Mouse (Mus musculus) midbrain, postnatal 0 days (tissue): ENCODE data around the gene Cfdp1. TPM values are rescaled to one million over a fixed set of nuclear protein-coding genes. Genes with fewer than 3 reads are reported as not detected.

ENCODE experiments used
- ATAC-seq: fragments of 200-750 bp; cut with Nextera tagmentation; 2 replicates; pipeline ENCODE4 v1.8.0; 2017; ENCODE audit warnings: moderate number of reproducible peaks, mild to moderate bottlenecking, moderate TSS enrichment, moderate library complexity; ENCODE audit not compliant: low FRiP score
- DNase-seq: peaks from one replicate; pipeline ENCODE4 v3.0.0-alpha.2; 2015; ENCODE audit warnings: low spot score
- H3K27ac ChIP-seq: fragments of 300-500 bp; sonication (generic); 2 replicates; pipeline ENCODE4 v1.5.1; 2014; ENCODE audit warnings: low read depth, mild to moderate bottlenecking, low read length, mixed read lengths
- H3K27me3 ChIP-seq: fragments of 300-500 bp; sonication (generic); 2 replicates; pipeline ENCODE4 v1.6.1; 2014; ENCODE audit warnings: low read length, control low read depth, mixed read lengths; ENCODE audit not compliant: insufficient read depth
- H3K36me3 ChIP-seq: fragments of 300-500 bp; sonication (generic); 2 replicates; pipeline ENCODE4 v1.6.1; 2014; ENCODE audit warnings: low read length, control low read depth, mixed read lengths; ENCODE audit not compliant: insufficient read depth
- H3K4me1 ChIP-seq: fragments of 300-500 bp; sonication (generic); 2 replicates; pipeline ENCODE4 v1.6.1; 2014; ENCODE audit warnings: mild to moderate bottlenecking, control low read depth, antibody characterized with exemption, low read length, mixed read lengths; ENCODE audit not compliant: insufficient read depth
- H3K4me2 ChIP-seq: fragments of 300-500 bp; sonication (generic); 2 replicates; pipeline ENCODE4 v1.6.1; 2014; ENCODE audit warnings: low read depth, mild to moderate bottlenecking, low read length, mixed read lengths; ENCODE audit not compliant: poor library complexity, severe bottlenecking
- H3K4me3 ChIP-seq: fragments of 300-500 bp; sonication (generic); 2 replicates; pipeline ENCODE4 v1.5.1; 2014; ENCODE audit warnings: low read depth, mild to moderate bottlenecking, low read length, moderate library complexity
- H3K9ac ChIP-seq: fragments of 300-500 bp; sonication (generic); replicated peaks from 2 replicates; pipeline ENCODE4 v1.6.1; 2014; ENCODE audit warnings: mild to moderate bottlenecking, low read length, moderate library complexity, mixed read lengths; ENCODE audit not compliant: poor library complexity, severe bottlenecking
- H3K9me3 ChIP-seq: fragments of 300-500 bp; sonication (generic); 2 replicates; pipeline ENCODE4 v1.6.1; 2016; ENCODE audit warnings: low read length, control low read depth
- CTCF ChIP-seq: IDR thresholded peaks from 2 replicates; pipeline ENCODE4 v1.5.1; 2016; ENCODE audit warnings: antibody characterized with exemption, mild to moderate bottlenecking
- WGBS: fragments of 180-500 bp; shearing (Covaris S2); extraction: QIAGEN DNeasy Blood & Tissue Kit; methylation state at CpG from one replicate; pipeline ENCODE4 v1.1.7; 2014; 5-methylcytosine and 5-hydroxymethylcytosine counted together
- polyA plus RNA-seq: library from polyadenylated mRNA; unstranded; fragments of >200 nt; fragmentation: Nextera tagmentation; extraction: Ambion mirVana; gene quantifications from 2 replicates; pipeline ENCODE4 v1.2.1, GENCODE M21; 2015
- total RNA-seq: library from RNA; depleted of rRNA; stranded (reverse); fragments of >200 nt; gene quantifications from 2 replicates; pipeline ENCODE4 v1.2.3, GENCODE M21; 2014

Gene Cfdp1
- total and polyA plus RNA-seq, 2 experiments from 2014 or later, result 61.3 to 196 TPM

GRCm38 (mm10) chr8:111815078-111815477 is 39.0 kb downstream of the Cfdp1 start:
- no peak overlapping the region for H3K27ac ChIP-seq
- ATAC-seq (no peak), DNase-seq (no peak)
- peaks cover 7% of the 10 kb centered on the region; the same call in 1 of the 2 replicates for H3K36me3 ChIP-seq
- no peak overlapping the region for H3K9ac ChIP-seq
- H3K27me3 ChIP-seq, result no peaks in the 10 kb centered on the region
- 91% methylated on average over 4 of the region's 4 CpGs for WGBS
- H3K9me3 ChIP-seq, result no peaks in the 10 kb centered on the region
- H3K4me3 ChIP-seq, result no peak overlapping the region
- no peak for TF ChIP-seq CTCF
- H3K4me1 ChIP-seq, result no peaks in the 10 kb centered on the region
- H3K4me2 ChIP-seq, result no peak overlapping the region

GRCm38 (mm10) chr8:111813818-111814217 is 40.3 kb downstream of the Cfdp1 start:
- no peak for ATAC-seq
- no peaks in the 10 kb centered on the region for H3K27me3 ChIP-seq
- H3K9ac ChIP-seq, result no peak overlapping the region
- H3K4me2 ChIP-seq, result no peak overlapping the region
- H3K36me3 ChIP-seq, result peaks cover 4% of the 10 kb centered on the region; the same call in 1 of the 2 replicates
- DNase-seq, result no peak
- no peak overlapping the region for H3K27ac ChIP-seq
- 98% methylated on average over 9 of the region's 9 CpGs for WGBS
- TF ChIP-seq CTCF, result no peak
- no peaks in the 10 kb centered on the region for H3K9me3 ChIP-seq
- no peak overlapping the region for H3K4me3 ChIP-seq
- H3K4me1 ChIP-seq, result no peaks in the 10 kb centered on the region

DNA sequence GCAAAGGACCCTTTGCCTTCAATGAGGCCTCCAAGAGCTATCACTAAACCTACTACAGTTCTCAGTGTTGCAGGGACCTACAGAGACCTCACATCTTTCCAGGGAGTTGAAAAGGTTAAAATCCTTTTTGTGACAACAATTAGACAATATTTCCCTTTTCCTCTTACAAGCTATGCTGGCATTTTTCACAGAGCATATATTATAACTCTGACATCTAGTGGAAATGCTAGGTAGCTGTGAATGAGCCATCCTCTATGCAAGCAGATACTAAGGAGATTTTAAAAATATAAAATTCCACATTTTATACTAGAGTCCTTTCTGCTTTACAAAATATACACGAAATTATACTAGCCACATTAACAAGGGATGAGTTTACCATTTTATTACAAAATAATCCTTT is 41.3 kb downstream of the Cfdp1 start:
- Histone ChIP-seq H3K36me3 (peaks cover 4% of the 10 kb centered on the region; the same call in 1 of the 2 replicates), H3K9ac (no peak overlapping the region), H3K9me3 (no peaks in the 10 kb centered on the region), H3K27me3 (no peaks in the 10 kb centered on the region), H3K27ac (no peak overlapping the region), H3K4me2 (no peak overlapping the region), H3K4me1 (no peaks in the 10 kb centered on the region), H3K4me3 (no peak overlapping the region)
- ATAC-seq (no peak), DNase-seq (peak; percentile 57)
- TF ChIP-seq CTCF, result peak; percentile 80
- WGBS, result 87% methylated on average over 1 of the region's 1 CpGs

DNA sequence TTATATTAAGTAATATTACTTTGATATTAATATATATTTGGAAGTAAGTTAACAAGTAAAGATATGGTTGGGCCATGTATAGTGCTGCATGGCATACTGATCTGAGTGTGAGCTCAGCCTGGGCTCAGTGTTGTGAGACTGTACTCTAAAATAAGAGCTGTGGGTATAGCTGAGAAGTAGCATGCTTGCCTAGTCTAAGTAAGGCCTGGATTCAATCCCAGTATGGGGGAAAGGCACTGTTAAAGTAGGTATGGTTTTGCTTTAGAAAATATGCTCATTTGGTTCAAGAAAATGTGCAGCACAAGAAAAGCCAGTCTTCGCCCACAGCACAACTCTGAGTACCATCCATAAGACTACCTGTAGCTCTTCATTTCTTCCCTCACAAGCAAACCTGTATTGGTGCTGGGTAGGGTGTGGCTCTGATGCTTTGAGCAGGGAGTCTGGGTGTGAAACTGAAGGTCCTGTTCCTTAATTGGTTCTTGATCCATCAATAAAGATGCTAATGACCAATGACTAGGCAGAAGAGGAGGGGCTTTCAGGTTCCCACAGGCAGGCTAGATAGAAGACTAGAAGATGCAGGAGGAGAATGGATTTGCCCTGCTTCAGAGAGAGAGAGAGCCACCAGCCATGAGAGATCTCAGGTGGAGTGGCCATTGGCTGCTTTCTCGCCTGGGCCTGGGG is 43.3 kb downstream of the Cfdp1 start:
- no peak overlapping the region for H3K4me2 ChIP-seq
- ATAC-seq (no peak), DNase-seq (no peak)
- TF ChIP-seq CTCF, result no peak
- no peaks in the 10 kb centered on the region for H3K9me3 ChIP-seq
- peaks cover 4% of the 10 kb centered on the region; the same call in 1 of the 2 replicates for H3K36me3 ChIP-seq
- H3K4me3 ChIP-seq, result no peak overlapping the region
- no peak overlapping the region for H3K27ac ChIP-seq
- no peaks in the 10 kb centered on the region for H3K27me3 ChIP-seq
- no peaks in the 10 kb centered on the region for H3K4me1 ChIP-seq
- no peak overlapping the region for H3K9ac ChIP-seq
- WGBS, result 77% methylated on average over 2 of the region's 2 CpGs

DNA sequence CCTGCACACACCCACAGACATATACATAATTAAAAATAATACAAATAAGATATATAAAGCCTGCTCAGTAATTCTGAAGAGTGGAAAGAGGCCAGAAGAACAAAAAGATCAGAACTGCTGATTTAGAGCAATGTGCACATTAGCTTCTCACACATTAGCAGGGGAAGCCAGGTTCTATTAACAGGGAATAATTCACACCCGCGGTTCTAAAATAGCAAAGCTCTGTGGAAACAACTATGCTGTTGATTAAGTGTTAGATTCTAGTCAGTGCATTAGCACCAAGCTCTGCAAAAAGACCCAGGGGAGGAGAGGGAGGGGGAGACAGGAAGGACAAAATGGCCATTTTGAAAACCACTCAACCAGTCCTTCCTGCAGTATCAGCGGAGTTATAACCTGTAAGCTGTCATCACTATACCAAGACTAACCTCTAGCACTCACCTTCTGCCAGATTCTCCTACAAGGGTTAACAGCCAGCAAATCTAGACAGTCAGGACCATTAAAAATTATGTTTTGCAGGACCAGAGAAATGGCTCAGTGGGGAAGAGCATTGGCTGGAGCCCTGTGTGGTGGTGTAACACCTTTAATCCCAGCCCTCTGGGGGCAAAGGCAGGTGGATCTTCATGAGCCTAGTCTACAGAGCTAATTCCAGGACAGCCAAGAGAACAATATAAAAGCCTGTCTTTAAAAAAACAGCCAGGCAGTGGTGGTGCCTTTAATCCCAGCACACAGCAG is 45.0 kb downstream of the Cfdp1 start:
- no peak for TF ChIP-seq CTCF
- Histone ChIP-seq H3K4me2 (no peak overlapping the region), H3K9ac (no peak overlapping the region), H3K4me3 (no peak overlapping the region), H3K27me3 (no peaks in the 10 kb centered on the region), H3K9me3 (no peaks in the 10 kb centered on the region), H3K36me3 (peaks cover 4% of the 10 kb centered on the region; the same call in 1 of the 2 replicates), H3K4me1 (no peaks in the 10 kb centered on the region), H3K27ac (no peak overlapping the region)
- DNase-seq (no peak), ATAC-seq (no peak)
- WGBS, result 90% methylated on average over 3 of the region's 3 CpGs

GRCm38 (mm10) chr8:111808006-111808405 is 46.1 kb downstream of the Cfdp1 start:
- Histone ChIP-seq H3K36me3 (no peaks in the 10 kb centered on the region), H3K4me3 (no peak overlapping the region), H3K4me1 (no peaks in the 10 kb centered on the region), H3K27me3 (no peaks in the 10 kb centered on the region), H3K9me3 (no peaks in the 10 kb centered on the region), H3K4me2 (no peak overlapping the region), H3K9ac (no peak overlapping the region), H3K27ac (no peak overlapping the region)
- DNase-seq (no peak), ATAC-seq (no peak)
- 93% methylated on average over 3 of the region's 3 CpGs for WGBS
- no peak for TF ChIP-seq CTCF
